Mouse (Mus musculus) hindbrain, embryonic 11.5 days (tissue): ENCODE measurements around the gene Lrrc8b. TPM values are rescaled to one million over a fixed set of nuclear protein-coding genes. Genes with fewer than 3 reads are reported as not detected.

Experiments used
- ATAC-seq: fragments of 200-750 bp; cut with Nextera tagmentation; 2 replicates; pipeline ENCODE4 v1.8.0; 2017; ENCODE audit warnings: mild to moderate bottlenecking, moderate TSS enrichment, moderate library complexity; ENCODE audit not compliant: low FRiP score
- DNase-seq: peaks from one replicate; pipeline ENCODE4 v3.0.0-alpha.2; 2015; ENCODE audit warnings: low spot score
- H3K27ac ChIP-seq: fragments of 300-500 bp; sonication (generic); 2 replicates; pipeline ENCODE4 v1.5.1; 2014; ENCODE audit warnings: mild to moderate bottlenecking, low read depth, low read length
- H3K27me3 ChIP-seq: fragments of 300-500 bp; sonication (generic); 2 replicates; pipeline ENCODE4 v1.6.1; 2014; ENCODE audit warnings: mild to moderate bottlenecking, low read length, moderate library complexity, mixed read lengths; ENCODE audit not compliant: control insufficient read depth, insufficient read depth
- H3K36me3 ChIP-seq: fragments of 300-500 bp; sonication (generic); 2 replicates; pipeline ENCODE4 v1.6.1; 2014; ENCODE audit warnings: mild to moderate bottlenecking, low read length, moderate library complexity, mixed read lengths; ENCODE audit not compliant: control insufficient read depth, insufficient read depth
- H3K4me1 ChIP-seq: fragments of 300-500 bp; sonication (generic); replicated peaks from 2 replicates; pipeline ENCODE4 v1.6.1; 2014; ENCODE audit warnings: low read length, mixed read lengths; ENCODE audit not compliant: control insufficient read depth, insufficient read depth
- H3K4me2 ChIP-seq: fragments of 300-500 bp; sonication (generic); replicated peaks from 2 replicates; pipeline ENCODE4 v1.6.1; 2014; ENCODE audit warnings: mild to moderate bottlenecking, low read depth, low read length
- H3K4me3 ChIP-seq: fragments of 300-500 bp; sonication (generic); 2 replicates; pipeline ENCODE4 v1.5.1; 2014; ENCODE audit warnings: low read depth, low read length
- H3K9ac ChIP-seq: fragments of 300-500 bp; sonication (generic); 2 replicates; pipeline ENCODE4 v1.6.1; 2014; ENCODE audit warnings: low read depth, low read length
- H3K9me3 ChIP-seq: fragments of 300-500 bp; sonication (generic); 2 replicates; pipeline ENCODE4 v1.6.1; 2016; ENCODE audit warnings: low read length; ENCODE audit not compliant: control insufficient read depth
- WGBS: fragments of 180-500 bp; shearing (Covaris S2); extraction: QIAGEN DNeasy Blood & Tissue Kit; methylation state at CpG from one replicate; pipeline ENCODE4 v1.1.7; 2014; 5-methylcytosine and 5-hydroxymethylcytosine counted together
- polyA plus RNA-seq: library from polyadenylated mRNA; unstranded; fragments of >200 nt; fragmentation: Nextera tagmentation; extraction: Ambion mirVana; gene quantifications from 2 replicates; pipeline ENCODE4 v1.2.1, GENCODE M21; 2014

Lrrc8b gene
- polyA plus RNA-seq, 1 experiment from 2014 or later: 10.5 TPM

DNA sequence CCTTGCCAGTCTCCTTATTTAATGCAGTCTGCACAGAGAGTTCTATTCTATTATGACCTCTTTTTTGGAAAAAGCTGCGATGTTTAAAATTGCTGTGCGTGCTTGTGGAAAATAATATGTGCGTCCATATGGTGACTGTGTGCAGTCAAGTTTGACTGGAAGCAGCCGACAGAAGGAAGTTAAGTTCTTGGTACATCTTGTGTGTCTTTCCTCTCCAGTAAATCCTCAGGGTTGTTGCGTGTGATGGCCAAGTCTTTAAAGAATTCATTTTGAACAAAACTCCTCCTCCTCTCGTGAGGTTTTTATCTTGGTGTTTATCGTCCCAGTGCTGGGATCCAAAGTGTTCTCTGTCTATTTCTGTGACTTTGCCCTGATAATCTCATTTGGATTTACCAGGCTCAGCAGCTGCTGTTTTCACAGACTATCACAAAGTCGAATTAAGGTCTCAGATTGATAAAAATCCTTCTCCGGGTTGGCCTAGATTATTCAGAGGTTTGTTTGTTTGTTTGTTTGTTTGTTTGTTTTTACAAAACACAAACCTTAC lies 25.5 kb downstream of the Lrrc8b start:
- 86% methylated on average over 9 of the region's 9 CpGs for WGBS
- DNase-seq: no peak
- no peak overlapping the region for H3K4me3 ChIP-seq
- no peak overlapping the region for H3K27ac ChIP-seq
- H3K4me1 ChIP-seq: no peaks in the 10 kb centered on the region
- H3K36me3 ChIP-seq: no peaks in the 10 kb centered on the region
- no peak overlapping the region for H3K9ac ChIP-seq
- no peaks in the 10 kb centered on the region for H3K27me3 ChIP-seq
- ATAC-seq: no peak
- H3K4me2 ChIP-seq: no peak overlapping the region
- no peaks in the 10 kb centered on the region for H3K9me3 ChIP-seq

DNA sequence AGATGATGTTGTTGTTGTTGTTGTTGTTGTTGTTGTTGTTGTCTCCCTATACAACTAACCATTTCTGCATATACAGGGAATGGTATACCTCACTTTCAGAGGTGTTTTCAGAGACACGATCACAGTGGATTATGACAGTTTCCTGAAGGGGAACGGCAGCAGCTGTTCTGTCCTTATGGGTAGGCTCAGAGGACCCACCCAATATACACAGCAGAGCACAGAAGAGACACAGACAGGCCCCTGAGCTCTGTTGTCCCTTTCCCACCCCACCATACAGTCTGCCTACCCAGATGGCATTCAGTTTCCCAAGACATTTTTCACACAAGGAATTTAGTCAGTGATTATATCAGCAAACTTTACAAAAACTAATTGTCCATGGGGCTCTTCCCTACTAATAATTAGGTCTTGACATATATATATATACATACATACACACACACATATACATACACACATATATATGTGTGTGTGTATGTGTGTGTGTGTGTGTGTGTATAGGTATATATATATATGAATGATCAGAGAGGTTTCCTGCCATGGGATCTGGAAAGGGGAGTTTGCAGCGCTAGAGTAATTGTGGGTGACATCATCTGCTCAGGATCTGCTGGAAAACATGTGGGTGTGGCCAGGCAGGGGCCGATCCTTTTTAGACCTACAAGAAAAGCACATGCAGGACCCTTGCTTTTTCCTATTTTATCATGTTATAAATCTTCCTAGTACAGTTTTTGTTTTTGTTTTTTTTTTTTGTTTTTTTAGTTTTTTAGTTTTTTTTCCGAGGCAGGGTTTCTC lies 26.8 kb downstream of the Lrrc8b start:
- Histone ChIP-seq H3K9ac (no peak overlapping the region), H3K27me3 (no peaks in the 10 kb centered on the region), H3K4me1 (no peaks in the 10 kb centered on the region), H3K9me3 (no peaks in the 10 kb centered on the region), H3K27ac (no peak overlapping the region), H3K4me2 (no peak overlapping the region), H3K4me3 (no peak overlapping the region), H3K36me3 (no peaks in the 10 kb centered on the region)
- ATAC-seq (no peak), DNase-seq (no peak)
- WGBS: 87% methylated on average over 5 of the region's 5 CpGs

DNA sequence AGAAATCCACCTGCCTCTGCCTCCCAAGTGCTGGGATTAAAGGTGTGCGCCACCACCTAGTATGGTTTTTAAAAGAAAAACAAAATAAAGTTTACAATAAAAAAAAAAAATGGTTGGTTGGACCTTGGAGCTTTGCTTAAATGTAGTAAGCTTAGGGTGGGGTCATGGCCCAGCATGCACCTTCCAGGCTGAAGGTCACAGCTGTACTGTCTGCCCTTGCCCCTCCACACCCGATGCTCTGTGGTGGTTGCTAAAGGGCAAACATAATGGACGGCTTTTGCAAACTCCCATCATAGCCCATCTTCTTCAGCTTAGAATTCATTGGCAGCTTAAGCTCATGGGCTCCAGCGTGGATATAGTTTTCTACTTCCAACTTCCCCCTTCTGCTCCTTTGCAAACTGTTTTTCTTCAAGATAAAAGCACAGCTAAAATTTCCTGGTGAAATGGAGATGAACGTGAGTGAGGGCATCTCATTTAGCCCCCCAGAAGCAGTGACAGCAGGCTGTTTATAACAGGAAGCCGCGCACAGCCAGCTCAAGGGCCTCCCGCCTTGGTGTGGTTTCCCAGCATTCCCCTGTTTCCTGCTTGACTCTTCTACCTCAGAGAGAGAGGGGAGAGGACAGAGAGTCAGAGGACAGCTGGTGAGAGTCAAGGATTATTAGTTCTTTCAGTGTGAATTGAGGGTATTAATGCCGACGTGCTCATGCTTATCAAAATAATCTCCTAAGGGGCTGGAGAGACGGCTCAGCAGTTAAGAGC lies 27.7 kb downstream of the Lrrc8b start:
- Histone ChIP-seq H3K4me1 (no peaks in the 10 kb centered on the region), H3K4me3 (no peak overlapping the region), H3K27me3 (no peaks in the 10 kb centered on the region), H3K9ac (no peak overlapping the region), H3K4me2 (no peak overlapping the region), H3K9me3 (no peaks in the 10 kb centered on the region), H3K27ac (no peak overlapping the region), H3K36me3 (no peaks in the 10 kb centered on the region)
- ATAC-seq: no peak
- 72% methylated on average over 11 of the region's 11 CpGs for WGBS
- no peak for DNase-seq

DNA sequence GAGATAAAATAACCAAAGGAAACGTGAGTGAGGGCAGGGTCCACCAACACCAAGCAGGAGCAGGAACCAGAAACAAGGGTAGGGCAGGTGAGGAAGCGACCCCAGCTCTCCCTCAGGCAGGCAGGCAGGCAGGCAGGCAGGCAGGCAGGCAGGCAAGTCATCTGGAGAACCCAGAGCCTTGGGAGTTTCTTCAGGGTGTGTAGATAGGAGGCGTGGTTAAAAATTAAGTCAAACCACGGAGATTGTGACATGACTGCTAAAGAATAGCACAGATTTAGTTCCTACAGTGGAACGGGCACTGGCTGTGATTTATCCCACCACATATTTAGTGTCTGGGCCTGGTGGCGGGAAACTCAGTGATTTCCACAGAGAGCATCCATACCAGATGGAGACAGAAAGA lies 30.1 kb downstream of the Lrrc8b start:
- H3K4me1 ChIP-seq: no peaks in the 10 kb centered on the region
- H3K36me3 ChIP-seq: no peaks in the 10 kb centered on the region
- DNase-seq (no peak), ATAC-seq (no peak)
- WGBS: 77% methylated on average over 6 of the region's 6 CpGs
- no peak overlapping the region for H3K4me2 ChIP-seq
- no peak overlapping the region for H3K9ac ChIP-seq
- no peak overlapping the region for H3K27ac ChIP-seq
- H3K9me3 ChIP-seq: no peaks in the 10 kb centered on the region
- H3K4me3 ChIP-seq: no peak overlapping the region
- H3K27me3 ChIP-seq: no peaks in the 10 kb centered on the region

DNA sequence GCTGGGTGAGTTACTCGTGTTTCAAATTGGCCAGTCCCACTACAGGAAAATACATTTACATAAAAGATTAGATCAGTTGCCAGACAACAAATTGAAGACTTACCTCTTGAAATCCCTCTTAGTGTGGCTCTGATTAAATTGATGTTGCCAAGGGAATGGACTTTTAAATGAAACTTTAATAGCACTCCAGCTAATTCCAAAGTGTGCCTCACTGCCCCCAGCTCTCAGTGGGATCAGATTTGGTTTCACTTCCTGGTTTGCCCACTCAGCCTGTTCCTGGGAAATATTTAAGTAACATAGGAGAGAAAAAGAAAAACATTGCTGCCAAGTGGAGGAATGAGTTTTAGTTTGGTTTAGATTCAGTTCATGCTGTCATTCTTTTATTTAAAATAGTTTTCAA lies 38.5 kb downstream of the Lrrc8b start:
- no peaks in the 10 kb centered on the region for H3K4me1 ChIP-seq
- no peaks in the 10 kb centered on the region for H3K27me3 ChIP-seq
- no peaks in the 10 kb centered on the region for H3K9me3 ChIP-seq
- DNase-seq (no peak), ATAC-seq (no peak)
- H3K4me2 ChIP-seq: no peak overlapping the region
- no peak overlapping the region for H3K9ac ChIP-seq
- H3K27ac ChIP-seq: no peak overlapping the region
- no peaks in the 10 kb centered on the region for H3K36me3 ChIP-seq
- 42% methylated on average over 1 of the region's 1 CpGs for WGBS
- H3K4me3 ChIP-seq: no peak overlapping the region

DNA sequence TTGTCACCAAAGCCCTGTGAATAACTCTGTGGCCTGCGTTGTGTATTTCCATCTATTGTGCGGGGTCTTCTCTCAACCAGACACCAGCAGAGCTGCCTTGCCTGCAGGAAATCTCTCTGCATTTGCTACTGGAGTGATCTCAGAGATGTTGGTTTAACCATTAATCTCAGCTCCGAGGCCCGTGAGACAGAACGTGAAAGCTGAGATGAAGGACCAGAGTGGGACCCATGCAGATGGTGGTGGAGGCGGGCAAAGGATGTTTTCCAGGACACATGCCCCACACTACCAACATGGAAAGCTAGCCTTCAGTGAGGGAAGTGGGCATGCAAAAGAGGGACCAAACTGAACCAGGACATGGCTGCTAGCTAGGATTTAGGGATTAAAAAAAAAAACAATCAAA lies 43.5 kb downstream of the Lrrc8b start:
- H3K4me3 ChIP-seq: no peak overlapping the region
- DNase-seq (no peak), ATAC-seq (no peak)
- no peaks in the 10 kb centered on the region for H3K27me3 ChIP-seq
- no peak overlapping the region for H3K27ac ChIP-seq
- no peaks in the 10 kb centered on the region for H3K9me3 ChIP-seq
- H3K9ac ChIP-seq: no peak overlapping the region
- no peak overlapping the region for H3K4me2 ChIP-seq
- no peaks in the 10 kb centered on the region for H3K4me1 ChIP-seq
- WGBS: 66% methylated on average over 6 of the region's 6 CpGs
- no peaks in the 10 kb centered on the region for H3K36me3 ChIP-seq

DNA sequence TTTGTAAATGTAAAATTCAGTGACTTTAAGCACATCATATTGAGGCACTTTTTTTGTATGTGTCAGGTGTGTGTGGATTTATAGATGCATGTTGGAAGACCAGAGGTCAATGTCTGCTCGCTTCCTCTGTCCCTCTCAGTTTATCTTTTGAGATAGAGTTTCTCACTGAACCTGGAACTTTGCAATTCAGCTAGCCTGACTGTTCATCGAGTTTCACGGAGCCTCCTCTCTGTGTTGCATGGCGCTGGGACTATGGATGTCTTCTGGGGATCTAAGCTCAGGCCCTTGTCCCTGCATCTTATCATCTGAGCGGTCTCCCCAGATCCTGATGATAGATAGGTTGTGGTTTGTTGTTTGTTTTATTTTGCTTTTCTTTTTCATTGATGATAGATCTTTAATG lies 45.0 kb downstream of the Lrrc8b start:
- H3K4me1 ChIP-seq: no peaks in the 10 kb centered on the region
- WGBS: 87% methylated on average over 5 of the region's 5 CpGs
- no peak overlapping the region for H3K27ac ChIP-seq
- no peaks in the 10 kb centered on the region for H3K9me3 ChIP-seq
- no peak for ATAC-seq
- H3K36me3 ChIP-seq: no peaks in the 10 kb centered on the region
- no peak overlapping the region for H3K4me2 ChIP-seq
- no peak overlapping the region for H3K9ac ChIP-seq
- DNase-seq: no peak
- H3K27me3 ChIP-seq: no peaks in the 10 kb centered on the region
- no peak overlapping the region for H3K4me3 ChIP-seq

DNA sequence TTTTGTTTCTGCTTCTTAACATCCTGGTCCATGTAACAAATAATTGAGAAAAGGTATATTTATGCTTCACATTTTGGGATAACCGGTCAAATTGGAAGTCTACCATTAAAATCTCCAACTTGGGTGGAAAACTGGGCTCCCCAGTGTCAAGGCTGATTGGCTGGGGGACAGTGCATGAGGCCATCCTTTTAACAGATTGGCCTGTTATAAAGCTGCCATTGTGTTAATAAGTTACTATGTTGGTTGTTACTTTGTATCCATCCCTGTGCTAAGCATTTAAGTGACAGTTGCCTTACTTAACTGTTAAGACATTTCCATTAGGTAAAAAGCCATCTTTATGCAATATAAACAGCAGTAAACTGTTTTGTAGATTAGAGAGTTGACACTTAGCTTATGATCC lies 45.5 kb downstream of the Lrrc8b start:
- Histone ChIP-seq H3K4me2 (no peak overlapping the region), H3K4me3 (no peak overlapping the region), H3K4me1 (no peaks in the 10 kb centered on the region), H3K36me3 (no peaks in the 10 kb centered on the region), H3K27ac (no peak overlapping the region), H3K9me3 (no peaks in the 10 kb centered on the region), H3K27me3 (no peaks in the 10 kb centered on the region), H3K9ac (no peak overlapping the region)
- WGBS: 95% methylated on average over 1 of the region's 1 CpGs
- ATAC-seq: no peak
- DNase-seq: no peak

DNA sequence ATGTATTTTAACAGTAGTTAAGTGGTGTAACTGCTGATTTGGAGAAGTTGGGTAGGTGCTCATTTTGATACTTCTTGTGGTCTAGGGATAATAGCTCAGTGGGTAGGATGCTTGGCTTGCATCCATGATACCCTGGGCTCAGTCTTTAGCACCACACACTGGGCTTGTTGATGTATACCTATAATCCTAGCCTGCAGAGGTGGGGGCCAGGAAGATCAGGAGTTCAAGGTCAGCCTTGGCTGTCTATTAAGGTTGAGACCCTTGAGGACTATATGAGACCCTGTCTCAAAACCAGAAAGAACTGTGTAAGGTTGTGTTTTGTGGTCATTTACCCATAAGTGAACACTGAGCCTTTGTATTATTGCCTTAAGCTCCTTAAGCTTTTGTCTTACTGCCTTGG lies 49.1 kb downstream of the Lrrc8b start:
- no peaks in the 10 kb centered on the region for H3K36me3 ChIP-seq
- H3K9me3 ChIP-seq: no peaks in the 10 kb centered on the region
- no peak overlapping the region for H3K4me2 ChIP-seq
- H3K27me3 ChIP-seq: no peaks in the 10 kb centered on the region
- ATAC-seq (no peak), DNase-seq (no peak)
- H3K27ac ChIP-seq: no peak overlapping the region
- H3K9ac ChIP-seq: no peak overlapping the region
- no peaks in the 10 kb centered on the region for H3K4me1 ChIP-seq
- no peak overlapping the region for H3K4me3 ChIP-seq
